Mouse (Mus musculus): ENCODE measurements around the gene Mageb18. TPM values are rescaled to one million over a fixed set of nuclear protein-coding genes. Genes with fewer than 3 reads are reported as not detected.
"Not testable (repeated sequence)": the region's sequence is repeated elsewhere in the genome, so short reads cannot be mapped to it uniquely, and the experiment has no call there.

The Mageb18 gene
- total RNA-seq (2015) = not detected in 2 replicates
- not detected in 2 replicates for total RNA-seq (2017)

DNA sequence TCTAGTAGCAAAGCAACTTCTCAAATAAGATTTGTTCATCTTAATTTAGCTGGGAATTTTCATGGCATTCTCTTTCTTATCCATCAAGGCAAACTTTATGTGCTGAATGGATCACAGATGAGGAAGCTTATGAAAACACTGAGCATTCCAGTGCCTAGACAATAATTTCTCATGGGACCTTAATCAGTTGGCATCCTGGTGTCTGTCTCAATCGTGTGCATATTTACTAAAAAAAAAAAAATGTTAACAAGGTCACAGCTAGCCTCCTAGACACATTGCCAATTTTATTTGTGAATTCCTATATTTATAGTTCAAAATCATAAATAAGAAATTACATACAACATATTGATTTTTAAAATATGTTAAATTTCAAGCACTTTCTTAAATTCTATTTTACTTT, at the start of gene Mageb18:
Gene Mageb18, minus strand, starts transcription at position 101 of the 400 bp plus-strand sequence.
- no peak for ATAC-seq (replicated peaks; ENCODE audit: poor library complexity)

DNA sequence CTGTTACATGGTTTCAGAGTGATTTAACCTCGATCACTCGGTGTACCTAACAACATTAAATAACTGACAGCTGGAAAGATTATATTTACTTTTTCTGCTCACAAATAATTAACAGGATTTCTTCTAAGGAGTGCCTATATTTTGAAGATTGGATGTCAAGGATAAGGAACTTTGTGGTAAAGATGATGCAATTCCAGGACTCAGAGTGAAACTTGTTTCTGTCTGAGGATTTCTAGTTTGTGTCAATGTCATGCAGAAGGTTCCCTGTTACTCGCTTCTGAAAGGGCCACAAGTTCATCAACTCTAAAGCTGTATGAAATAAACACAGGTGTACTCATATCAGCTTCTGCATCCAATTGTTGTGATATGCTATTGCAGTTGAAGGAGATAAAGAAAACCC, 13.4 kb upstream of the Mageb18 start:
- no peak for ATAC-seq (replicated peaks; ENCODE audit: poor library complexity)

- ATAC-seq (replicated peaks; ENCODE audit: poor library complexity) = no peak
Measured at GRCm38 (mm10) chrX:92610466-92610865, 11.1 kb upstream of the Mageb18 start.

DNA sequence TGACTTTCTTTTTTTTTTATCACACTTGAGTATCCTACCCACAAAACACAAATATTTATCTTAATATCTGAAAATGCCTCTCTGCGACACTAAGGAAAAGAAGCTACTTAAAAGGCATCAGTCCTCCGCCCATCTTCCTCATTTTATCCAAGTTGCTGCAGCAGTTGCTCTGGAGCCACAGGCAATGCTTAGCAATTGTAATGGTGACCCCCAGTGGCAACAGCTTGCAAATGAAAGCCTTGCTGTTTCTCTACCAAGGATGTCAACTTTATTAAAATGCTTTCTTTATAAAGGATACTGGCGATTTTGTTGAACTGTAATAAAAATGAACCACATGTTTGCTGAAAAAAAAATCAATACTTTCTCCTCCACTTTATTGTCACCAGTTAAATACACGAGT, 2.0 kb downstream of the Mageb18 start:
- ATAC-seq (replicated peaks; ENCODE audit: poor library complexity) = no peak

GRCm38 (mm10) chrX:92527826-92528225, 71.5 kb downstream of the Mageb18 start:
- ATAC-seq (replicated peaks; ENCODE audit: poor library complexity) = no peak

- no peak for ATAC-seq (replicated peaks; ENCODE audit: poor library complexity)
Measured at GRCm38 (mm10) chrX:92498254-92498653, 101.1 kb downstream of the Mageb18 start.

GRCm38 (mm10) chrX:92489649-92490048, 109.7 kb downstream of the Mageb18 start, which contains the start of gene Gm5941:
TSS of gene Gm5941 (plus strand) at chrX:92489949.
- not testable (repeated sequence) for ATAC-seq (replicated peaks; ENCODE audit: poor library complexity)

DNA sequence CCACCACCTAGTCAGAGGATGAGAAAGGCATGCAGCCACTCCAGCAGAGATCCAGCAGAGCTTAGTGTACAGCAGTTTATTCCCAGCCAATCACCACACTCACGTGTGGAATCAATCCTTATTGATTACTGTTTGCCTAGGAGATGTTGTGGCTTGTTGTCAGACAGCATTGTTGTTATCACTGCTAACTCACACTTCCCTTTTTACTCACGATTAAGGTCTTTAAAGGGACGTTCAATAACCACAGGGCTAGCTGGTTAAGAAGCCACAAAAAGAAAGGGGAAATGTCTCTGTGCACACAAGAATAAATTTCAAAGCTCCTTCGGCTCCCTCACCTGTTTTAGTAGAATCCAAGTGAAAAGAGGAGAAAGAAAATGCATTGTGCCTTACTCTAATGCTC, 134.6 kb downstream of the Mageb18 start:
- ATAC-seq (replicated peaks; ENCODE audit: poor library complexity) = peak; percentile 80

DNA sequence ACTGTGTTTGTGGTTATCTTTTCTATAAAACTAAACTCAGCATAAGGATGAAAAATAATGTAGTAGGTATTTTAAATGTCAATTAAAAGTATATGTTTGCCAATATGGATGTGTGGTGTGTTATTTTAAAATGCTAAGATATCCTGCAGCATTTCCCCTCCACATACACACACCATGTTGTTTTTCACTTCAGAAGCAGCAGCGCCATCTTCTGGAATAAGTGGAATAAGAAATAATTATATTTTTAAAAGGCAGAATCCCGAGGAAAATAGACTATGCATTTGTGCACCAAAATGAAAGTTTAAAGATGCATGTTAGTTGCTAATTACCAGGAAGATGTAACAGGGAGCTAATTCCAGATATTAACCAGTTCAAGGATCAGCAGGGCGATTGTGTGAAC, 138.9 kb downstream of the Mageb18 start:
- ATAC-seq (replicated peaks; ENCODE audit: poor library complexity) = no peak

DNA sequence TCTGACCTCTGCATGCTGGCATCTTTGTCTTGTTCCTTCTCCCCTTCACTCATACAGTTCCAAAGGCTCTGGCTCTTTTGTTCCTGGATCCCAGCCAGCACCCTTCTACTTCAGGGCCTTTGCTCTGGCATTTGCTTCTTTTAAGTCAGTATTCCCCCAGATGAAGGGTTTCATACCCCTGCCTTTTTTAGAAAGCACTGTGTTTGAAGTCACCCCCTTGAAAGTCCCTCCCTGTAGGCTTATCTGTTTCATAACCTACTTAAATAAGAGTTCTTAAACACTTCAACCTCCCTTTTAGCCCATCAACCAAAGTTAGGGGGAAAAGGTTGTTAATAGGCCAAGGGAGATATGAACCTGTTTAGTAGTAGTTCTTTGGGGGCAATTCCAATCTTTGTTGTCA, 212.0 kb downstream of the Mageb18 start:
- ATAC-seq (replicated peaks; ENCODE audit: poor library complexity) = no peak

GRCm38 (mm10) chrX:92342924-92343323, 256.4 kb downstream of the Mageb18 start:
- ATAC-seq (replicated peaks; ENCODE audit: poor library complexity) = peak; percentile 66

- ATAC-seq (replicated peaks; ENCODE audit: poor library complexity) = no peak
Measured at GRCm38 (mm10) chrX:92340906-92341305, 258.5 kb downstream of the Mageb18 start.

DNA sequence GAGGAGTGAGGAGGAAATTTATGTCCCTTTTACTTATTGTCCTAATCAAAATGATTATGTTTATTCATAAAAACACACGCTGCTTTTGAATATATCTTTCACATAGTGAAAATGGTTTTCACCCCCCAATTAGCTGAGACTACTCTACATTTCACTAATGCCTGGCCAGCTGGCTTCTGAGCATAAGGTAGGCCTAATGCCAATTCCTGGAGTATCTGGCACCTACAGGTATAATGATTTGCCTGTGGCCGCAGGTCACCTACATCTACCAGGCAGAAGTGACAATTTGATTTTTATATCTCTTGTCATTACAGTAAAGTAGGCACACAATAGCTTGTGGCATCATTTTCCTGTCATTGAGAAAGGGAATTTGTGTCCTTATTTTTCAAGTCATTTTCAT, 259.8 kb downstream of the Mageb18 start:
- ATAC-seq (replicated peaks; ENCODE audit: poor library complexity) = no peak

DNA sequence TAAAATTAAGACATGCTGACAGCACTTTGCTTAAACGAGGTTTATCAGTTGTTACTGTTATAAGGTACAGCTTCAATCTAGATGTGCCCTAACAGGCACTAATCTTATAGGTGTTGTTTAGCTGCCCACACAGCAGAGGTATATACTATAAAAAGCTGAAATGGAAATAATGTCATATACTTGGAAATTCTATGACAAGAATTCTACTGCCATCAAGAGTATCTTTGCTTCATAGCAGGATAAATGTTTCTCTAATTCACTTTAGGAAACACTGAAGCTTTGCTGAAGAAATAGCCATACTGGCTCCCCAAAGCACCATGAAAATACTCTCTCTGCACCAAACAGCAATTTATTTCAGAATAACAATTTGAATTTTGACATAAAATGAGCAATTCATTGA, 265.9 kb downstream of the Mageb18 start:
- no peak for ATAC-seq (replicated peaks; ENCODE audit: poor library complexity)

DNA sequence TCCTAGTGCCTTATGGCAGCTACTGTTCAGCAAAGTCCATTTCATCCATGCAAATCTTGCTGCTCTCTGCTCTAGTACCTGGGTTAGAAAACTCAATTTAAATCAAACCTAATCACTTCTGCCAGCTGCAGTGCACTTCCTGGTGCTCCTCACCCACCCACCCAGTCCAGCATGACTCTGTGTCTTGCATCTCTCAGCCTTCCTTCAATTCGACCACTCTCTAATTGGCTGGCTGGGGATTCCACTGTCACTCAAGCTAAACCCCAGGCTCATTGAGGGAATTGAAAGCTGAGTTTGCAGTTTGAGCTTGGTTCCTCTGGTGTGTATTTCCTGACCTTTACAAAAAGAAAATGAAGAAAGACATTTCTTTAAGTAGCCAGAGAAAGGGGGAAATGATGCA, 275.8 kb downstream of the Mageb18 start:
- no peak for ATAC-seq (replicated peaks; ENCODE audit: poor library complexity)

- no peak for ATAC-seq (replicated peaks; ENCODE audit: poor library complexity)
Measured at GRCm38 (mm10) chrX:92280619-92281018, 318.8 kb downstream of the Mageb18 start.

Other genes starting within 250 kb of the Mageb18 start
- not detected in 2 replicates for gene Gm5941, start 109.6 kb downstream of the Mageb18 start, total RNA-seq (2015)
- not detected in 2 replicates for gene Gm5941, start 109.6 kb downstream of the Mageb18 start, total RNA-seq (2017)